Mouse (Mus musculus): ENCODE measurements around the gene Olfr504.
"Not testable (repeated sequence)": the region's sequence is repeated elsewhere in the genome, so short reads cannot be mapped to it uniquely, and the experiment has no call there.

The Olfr504 gene

DNA sequence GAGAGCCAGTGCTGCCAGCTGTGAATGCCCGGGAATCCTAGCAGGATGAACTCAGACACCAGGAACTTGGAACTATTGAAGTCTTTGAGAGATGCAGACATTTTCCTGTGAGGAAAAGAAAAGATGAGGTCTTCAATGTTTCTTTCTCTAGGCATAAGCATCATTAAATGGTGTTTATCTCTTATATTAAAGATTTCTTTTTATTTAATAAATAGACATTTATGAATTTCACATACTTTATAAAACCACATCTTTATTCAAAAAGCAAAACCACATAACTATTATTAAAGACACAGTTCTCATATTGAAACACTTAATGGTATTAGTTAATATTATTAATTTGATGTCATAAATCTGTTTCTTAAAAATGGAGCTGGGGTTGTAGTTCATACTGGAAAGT is at the start of gene Olfr504:
Gene Olfr504, minus strand, starts transcription at position 101 of the 400 bp plus-strand sequence.
- in situ Hi-C loops (cut with MboI) = no loop called here

DNA sequence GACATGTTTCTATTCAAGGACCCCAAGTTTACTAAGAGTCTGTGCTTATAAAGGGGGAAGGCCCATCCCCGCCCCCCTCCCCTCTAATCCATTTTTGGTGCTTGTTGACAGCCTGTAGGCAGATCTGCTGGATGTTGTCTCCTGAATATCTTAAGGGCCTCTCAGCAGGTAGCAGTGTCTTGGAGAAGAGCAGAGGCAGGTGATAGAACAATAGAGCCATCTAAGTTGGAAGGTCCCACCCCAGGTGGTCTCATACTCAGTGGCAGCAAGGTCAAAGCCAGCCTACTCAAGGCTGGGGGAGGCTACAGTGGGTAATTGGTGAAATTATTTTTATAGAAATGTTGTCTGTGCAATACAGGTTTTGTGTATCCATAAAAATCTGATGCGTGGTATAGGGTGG is 48.5 kb upstream of the Olfr504 start:
- in situ Hi-C loops (cut with MboI) = no loop called here

DNA sequence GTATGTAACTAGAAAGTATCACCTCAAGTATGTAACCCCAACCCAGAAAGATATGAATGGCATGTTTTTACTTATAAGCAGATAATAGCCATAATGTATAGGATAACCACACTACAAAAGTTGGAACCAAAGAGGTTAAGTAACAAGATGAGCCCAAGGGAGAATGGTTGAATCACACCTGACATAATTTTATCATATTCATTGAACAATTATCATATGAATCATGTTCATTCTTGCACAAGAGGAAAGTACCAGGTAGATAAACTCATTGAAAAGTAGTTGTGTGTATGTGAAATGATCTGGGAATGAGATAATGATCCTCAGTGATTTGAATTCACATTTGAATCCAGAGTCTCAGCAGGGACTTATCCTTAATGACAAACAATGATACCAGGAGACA is 44.9 kb upstream of the Olfr504 start, which contains the start of gene Olfr506:
Gene Olfr506, plus strand, starts transcription at position 301 of the 400 bp plus-strand sequence.
- in situ Hi-C loops (cut with MboI) = no loop called here

DNA sequence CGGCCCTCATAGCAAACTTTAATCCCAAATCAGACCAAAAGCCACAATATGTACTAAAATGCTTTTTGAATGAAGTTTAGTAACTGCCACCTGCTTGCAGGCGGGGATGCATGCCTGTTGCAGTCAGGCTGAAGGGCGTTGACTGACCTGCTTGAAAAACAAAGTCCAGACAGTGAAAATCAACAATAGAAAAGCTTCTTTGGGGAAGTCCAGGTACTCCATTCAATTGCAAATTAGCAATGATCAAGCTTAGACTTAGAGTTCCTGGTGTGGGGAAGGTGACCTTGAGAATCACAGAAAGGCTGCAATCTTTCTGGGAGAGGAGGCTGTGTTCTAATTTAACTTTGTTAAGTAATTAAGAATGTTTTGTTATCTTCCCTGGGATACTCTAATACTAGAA is 36.3 kb upstream of the Olfr504 start:
- in situ Hi-C loops (cut with MboI) = not testable (repeated sequence)

DNA sequence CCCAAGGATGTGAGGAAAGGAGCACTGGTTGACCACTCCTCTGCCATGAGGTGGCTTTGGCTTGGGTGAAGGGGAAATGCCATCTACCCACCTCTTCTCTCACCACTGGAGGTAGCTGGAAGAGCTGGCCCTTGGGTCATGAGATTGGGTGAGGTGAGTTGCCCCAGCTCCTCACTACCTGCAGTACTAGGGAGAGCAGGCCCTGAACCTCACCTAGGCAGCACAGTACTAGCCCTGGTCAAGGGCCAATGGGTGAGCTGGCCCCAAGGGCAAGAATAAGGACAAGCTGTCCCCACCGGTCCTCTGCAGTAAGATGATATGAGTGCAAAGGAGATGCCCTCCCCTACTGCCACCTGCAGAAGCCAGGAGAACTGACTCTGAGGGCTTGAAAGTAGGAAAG is 24.2 kb upstream of the Olfr504 start:
- in situ Hi-C loops (cut with MboI) = no loop called here

DNA sequence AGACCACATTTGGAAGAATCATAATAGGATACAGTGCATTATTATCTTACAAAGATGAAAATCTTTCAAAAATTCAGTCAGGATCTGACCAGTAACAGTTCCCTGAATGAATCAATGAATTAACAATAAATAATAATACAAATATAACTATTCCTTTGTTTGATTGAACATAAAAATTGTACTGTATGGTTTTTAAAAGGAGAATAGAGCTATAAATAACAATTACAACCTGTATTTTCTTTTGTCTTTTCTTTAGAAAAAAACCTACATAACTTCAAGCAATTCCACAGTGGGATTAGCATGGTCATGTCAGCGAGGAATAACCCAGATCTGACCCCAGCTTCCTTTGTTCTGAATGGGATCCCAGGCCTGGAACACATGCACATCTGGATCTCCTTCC is 21.4 kb downstream of the Olfr504 start, which contains the start of gene Olfr503:
Gene Olfr503, plus strand, starts transcription at position 301 of the 400 bp plus-strand sequence.
- in situ Hi-C loops (cut with MboI) = not testable (repeated sequence)

DNA sequence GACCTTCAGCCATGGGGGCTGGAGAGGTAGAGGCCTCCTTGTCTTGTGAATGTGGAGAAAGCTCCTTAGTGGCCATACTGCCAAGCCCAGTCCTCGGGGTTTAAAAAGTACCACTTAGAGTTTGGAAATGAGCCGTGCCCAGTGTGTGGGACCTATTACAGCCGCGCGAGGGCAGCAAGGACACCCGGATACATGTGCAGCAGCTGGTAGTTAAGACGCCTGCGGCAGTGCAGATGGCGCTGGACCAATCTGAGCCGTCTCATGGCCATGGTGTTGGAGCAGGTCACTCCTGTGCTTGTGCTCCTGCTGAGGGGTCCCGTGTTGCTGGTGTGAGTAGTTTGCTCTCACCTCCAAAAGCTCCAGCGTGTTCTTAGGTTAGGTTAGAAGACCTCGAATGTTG is 23.2 kb downstream of the Olfr504 start:
- in situ Hi-C loops (cut with MboI) = no loop called here

DNA sequence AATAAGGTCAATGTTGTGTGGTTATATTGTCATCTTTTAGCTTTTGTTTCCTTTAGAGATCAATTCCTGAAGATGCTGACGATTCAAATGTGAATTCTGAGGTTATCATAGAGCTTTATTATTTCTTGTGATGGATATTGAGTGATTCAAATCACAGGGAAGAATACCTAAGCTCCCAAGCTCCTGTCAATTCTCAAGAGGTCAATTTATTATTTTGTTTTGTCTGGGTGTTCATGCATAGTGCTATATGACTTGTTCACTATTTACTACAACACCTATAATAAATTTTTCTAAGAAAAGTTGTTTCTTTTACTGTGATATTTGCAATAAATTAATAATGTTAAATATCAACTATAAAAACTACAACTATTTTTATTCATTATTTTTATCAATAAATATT is 40.6 kb downstream of the Olfr504 start, which contains the start of gene Olfr502:
Gene Olfr502, minus strand, starts transcription at position 101 of the 400 bp plus-strand sequence.
- in situ Hi-C loops (cut with MboI) = no loop called here

Data from mature B cell (primary cell).